Mouse (Mus musculus) bone marrow macrophage, adult 2 months (primary cell): ENCODE measurements around the gene Fgfr2.

Experiments used
- CTCF ChIP-seq: IDR thresholded peaks from 2 replicates; pipeline ENCODE4 v1.5.1; 2012; ENCODE audit warnings: low read depth, mild to moderate bottlenecking, low read length, moderate library complexity
- POLR2A ChIP-seq: IDR thresholded peaks from 2 replicates; pipeline ENCODE4 v1.6.1; 2012; ENCODE audit warnings: mild to moderate bottlenecking, low read depth, low read length, borderline replicate concordance

DNA sequence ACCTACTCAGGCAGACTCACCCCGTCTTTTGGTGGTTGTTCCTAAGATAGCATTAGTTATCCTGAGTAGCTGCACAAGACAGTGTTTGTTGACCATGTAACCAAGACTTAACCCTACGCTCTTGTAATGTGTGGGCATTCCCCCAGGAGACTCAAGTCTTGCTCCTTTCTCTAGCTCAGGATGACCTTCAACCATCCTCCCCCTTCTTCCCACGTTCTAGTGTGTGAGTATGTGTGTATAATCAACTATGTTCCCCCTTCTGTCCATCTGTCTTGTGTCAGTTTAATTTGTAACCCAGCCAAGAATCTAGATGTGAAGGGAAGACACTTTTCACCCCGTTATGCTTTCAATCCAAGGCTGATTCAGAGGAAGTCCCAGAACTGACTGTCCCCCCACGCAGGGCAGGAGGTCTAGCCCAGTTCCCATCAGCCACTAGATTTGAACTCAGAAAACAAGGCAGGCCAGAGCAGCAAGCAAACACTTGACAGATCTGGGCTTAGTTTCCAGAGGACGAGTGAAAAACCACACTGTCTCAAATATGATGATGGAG lies 815.4 kb downstream of the Fgfr2 start:
- TF ChIP-seq CTCF (no peak), POLR2A (no peak)
